Mouse (Mus musculus) olfactory bulb, adult 2 months (tissue): ENCODE results near the gene Stk25. TPM values are rescaled to one million over a fixed set of nuclear protein-coding genes. Genes with fewer than 3 reads are reported as not detected.

Experiments
- H3K27ac ChIP-seq: fragments of 200-500 bp; 2 replicates; pipeline ENCODE4 v1.5.1; 2012; ENCODE audit warnings: low read depth, low read length; ENCODE audit not compliant: insufficient read depth
- H3K4me1 ChIP-seq: fragments of 200-500 bp; 2 replicates; pipeline ENCODE4 v1.6.1; 2012; ENCODE audit warnings: low read length; ENCODE audit not compliant: control insufficient read depth, insufficient read depth
- H3K4me3 ChIP-seq: fragments of 200-500 bp; 2 replicates; pipeline ENCODE4 v1.5.1; 2012; ENCODE audit warnings: mild to moderate bottlenecking, low read depth, low read length, moderate library complexity; ENCODE audit not compliant: insufficient read depth
- CTCF ChIP-seq: fragments of 200-500 bp; IDR thresholded peaks from 2 replicates; pipeline ENCODE4 v1.5.1; 2012; ENCODE audit warnings: low read depth, mild to moderate bottlenecking, low read length, moderate library complexity; ENCODE audit not compliant: insufficient read depth
- POLR2A ChIP-seq: fragments of 200-500 bp; IDR thresholded peaks from 2 replicates; pipeline ENCODE4 v1.6.1; 2012; ENCODE audit warnings: mild to moderate bottlenecking, low read depth, low read length, moderate library complexity; ENCODE audit not compliant: insufficient read depth
- WGBS: fragments of 180-500 bp; shearing (Covaris S2); methylation state at CpG from one replicate; pipeline ENCODE4 v1.1.7; 2018; 5-methylcytosine and 5-hydroxymethylcytosine counted together
- polyA plus RNA-seq: library from polyadenylated mRNA; stranded (reverse); fragments of >200 nt; gene quantifications from 2 replicates; pipeline ENCODE4 v1.2.4, GENCODE M21; 2012; ENCODE audit warnings: low replicate concordance; ENCODE audit not compliant: missing spikeins, insufficient read depth, insufficient read length

Gene Stk25
- polyA plus RNA-seq, 1 experiment = not detected

DNA sequence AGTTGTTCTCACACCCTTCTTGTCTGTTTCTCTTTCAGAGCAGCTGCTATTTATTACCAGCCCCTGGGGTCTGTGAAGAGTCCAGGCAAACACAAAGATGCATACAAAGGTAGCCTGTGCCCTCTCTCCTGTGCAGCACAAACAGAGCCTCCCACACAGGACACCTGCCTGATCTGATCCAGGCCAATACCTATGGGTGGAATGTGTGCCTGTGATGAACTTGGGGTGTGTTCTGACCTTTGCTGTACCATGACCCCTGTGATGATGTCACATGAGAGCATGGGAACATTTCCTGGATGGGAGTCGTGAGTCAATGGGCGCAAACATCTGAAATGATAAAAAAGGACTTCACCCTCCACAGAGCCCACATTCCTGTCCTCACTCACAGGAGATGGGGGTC, 3.7 kb downstream of the Stk25 start:
- 75% methylated on average over 2 of the region's 2 CpGs for WGBS
- H3K4me3 ChIP-seq = no peak overlapping the region
- no peaks in the 10 kb centered on the region for H3K4me1 ChIP-seq
- no peak overlapping the region for H3K27ac ChIP-seq
- TF ChIP-seq CTCF (no peak), POLR2A (no peak)

DNA sequence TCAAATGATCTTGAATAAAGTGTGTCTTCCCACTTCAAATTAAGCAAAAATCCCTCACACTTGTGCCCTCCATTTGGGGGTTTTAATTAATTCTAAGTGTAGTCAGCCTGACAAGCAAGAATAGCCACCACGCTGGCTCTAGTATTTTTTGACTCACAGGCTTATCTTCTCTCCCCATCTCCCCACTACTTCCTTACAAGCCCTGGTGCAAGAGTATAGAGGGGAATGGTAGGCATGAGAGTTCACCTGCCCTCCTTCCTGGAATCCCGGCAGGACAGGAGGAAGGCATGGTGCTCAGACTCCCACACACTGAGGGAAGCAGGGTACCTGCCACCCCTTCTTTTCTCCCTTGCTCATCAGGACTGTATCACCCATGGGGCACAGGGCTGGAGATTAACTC, 4.2 kb downstream of the Stk25 start:
- H3K4me1 ChIP-seq = no peaks in the 10 kb centered on the region
- WGBS = 64% methylated on average over 2 of the region's 2 CpGs
- no peak overlapping the region for H3K27ac ChIP-seq
- TF ChIP-seq POLR2A (no peak), CTCF (no peak)
- no peak overlapping the region for H3K4me3 ChIP-seq

DNA sequence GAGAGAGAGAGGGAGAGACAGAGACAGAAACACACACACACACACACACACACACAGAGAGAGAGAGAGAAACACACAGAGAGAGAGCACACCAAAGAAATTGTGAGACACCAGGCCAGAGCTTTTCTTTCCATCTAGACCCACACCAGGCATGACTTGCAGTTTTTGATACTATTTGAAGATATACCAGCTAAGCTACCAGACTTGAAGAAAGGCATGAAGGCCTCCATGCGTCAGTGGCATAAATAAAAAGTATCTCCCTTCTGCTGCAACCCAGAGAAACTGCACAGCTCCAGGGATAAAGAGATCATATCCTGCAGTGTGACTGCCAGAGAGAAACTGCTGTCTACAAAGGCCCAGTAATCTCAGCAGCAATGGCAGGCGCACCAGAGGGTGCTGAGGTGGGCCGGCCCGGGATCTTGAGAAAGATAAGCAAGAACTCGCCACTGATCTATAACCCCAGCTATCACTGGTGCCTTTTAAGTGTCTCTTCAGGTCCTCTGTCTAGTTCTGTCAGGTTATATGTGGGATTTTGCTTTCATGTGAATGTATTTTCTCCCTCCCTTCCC, 8.8 kb downstream of the Stk25 start:
- H3K4me1 ChIP-seq = no peaks in the 10 kb centered on the region
- no peak overlapping the region for H3K27ac ChIP-seq
- WGBS = 77% methylated on average over 5 of the region's 5 CpGs
- no peak overlapping the region for H3K4me3 ChIP-seq
- TF ChIP-seq POLR2A (no peak), CTCF (no peak)

DNA sequence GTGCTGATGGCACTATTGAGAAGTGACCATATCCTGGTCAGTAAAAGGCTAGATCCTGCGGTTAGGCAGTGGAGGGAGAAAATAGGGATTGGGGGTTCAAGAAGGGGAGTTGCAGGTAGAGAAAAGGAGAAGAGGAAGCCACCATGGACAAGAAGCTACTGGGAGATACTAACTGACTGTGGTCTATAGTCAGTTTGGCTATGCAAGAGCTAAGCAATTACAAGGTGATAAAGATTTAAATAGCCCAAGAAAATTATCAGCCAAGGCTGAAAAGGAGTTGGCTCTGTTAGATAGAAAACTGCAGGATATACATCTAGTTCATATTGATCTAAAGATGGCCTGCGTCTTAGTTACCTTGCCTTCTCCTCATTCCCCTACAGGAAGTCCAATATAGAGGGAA, 15.8 kb downstream of the Stk25 start:
- Histone ChIP-seq H3K4me3 (no peak overlapping the region), H3K27ac (no peak overlapping the region), H3K4me1 (no peaks in the 10 kb centered on the region)
- whole genome bisulfite sequencing = 94% methylated on average over 2 of the region's 2 CpGs
- no peak for TF ChIP-seq POLR2A
- no peak for TF ChIP-seq CTCF

GRCm38 (mm10) chr1:93641978-93642377, 16.5 kb downstream of the Stk25 start:
- H3K4me3 ChIP-seq = no peak overlapping the region
- 94% methylated on average over 2 of the region's 2 CpGs for WGBS
- H3K4me1 ChIP-seq = no peaks in the 10 kb centered on the region
- H3K27ac ChIP-seq = no peak overlapping the region
- TF ChIP-seq POLR2A (no peak), CTCF (no peak)

- Histone ChIP-seq H3K4me3 (peak overlapping the region; percentile 56), H3K27ac (peak overlapping the region; percentile 95), H3K4me1 (peaks cover 5% of the 10 kb centered on the region; the same call in 1 of the 2 replicates)
- WGBS = 26% methylated on average over 7 of the region's 7 CpGs
- TF ChIP-seq CTCF = no peak
- no peak for TF ChIP-seq POLR2A
These were observed 22.1 kb downstream of the Stk25 start for GRCm38 (mm10) chr1:93636211-93636897.

DNA sequence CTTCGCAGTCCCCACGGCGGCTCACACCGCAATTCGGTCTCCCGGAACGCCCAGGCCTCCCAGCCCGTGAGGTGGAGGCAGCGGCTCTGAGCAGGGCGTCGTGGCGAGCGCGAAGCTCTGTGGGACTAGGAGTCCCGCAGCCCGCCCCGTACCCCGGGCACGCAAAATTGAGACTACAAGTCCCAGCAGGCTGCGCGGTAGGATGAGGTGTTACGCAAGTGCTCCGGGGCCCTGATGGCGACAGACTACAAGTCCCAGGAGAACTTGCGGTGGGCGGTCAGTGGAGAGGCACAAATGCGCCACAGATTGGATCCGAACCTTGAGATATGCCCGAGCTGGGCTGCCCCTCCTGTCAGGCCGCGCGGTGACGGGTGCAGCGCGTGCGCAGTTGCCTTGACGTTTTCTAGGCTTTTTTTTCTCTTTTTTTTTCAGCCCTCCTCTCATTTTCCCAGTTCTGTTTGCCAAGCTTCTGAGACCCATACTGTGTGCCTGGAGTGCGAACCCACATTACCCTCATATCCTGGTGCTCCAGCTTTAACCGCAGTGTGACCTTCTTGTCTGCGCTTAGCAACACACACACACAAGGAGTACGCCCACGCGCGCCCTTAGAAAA, 22.8 kb downstream of the Stk25 start:
- under 1% methylated on average over 44 of the region's 44 CpGs for WGBS
- H3K4me1 ChIP-seq = peaks cover 5% of the 10 kb centered on the region; the same call in 1 of the 2 replicates
- peak overlapping the region; percentile 95 for H3K27ac ChIP-seq
- TF ChIP-seq CTCF (no peak), POLR2A (peak; percentile 84)
- peak overlapping the region; percentile 66 for H3K4me3 ChIP-seq

- TF ChIP-seq POLR2A (no peak), CTCF (no peak)
- H3K27ac ChIP-seq = peak overlapping the region; percentile 32
- under 1% methylated on average over 58 of the region's 58 CpGs for WGBS
These were observed 23.3 kb downstream of the Stk25 start for GRCm38 (mm10) chr1:93635091-93635579.

DNA sequence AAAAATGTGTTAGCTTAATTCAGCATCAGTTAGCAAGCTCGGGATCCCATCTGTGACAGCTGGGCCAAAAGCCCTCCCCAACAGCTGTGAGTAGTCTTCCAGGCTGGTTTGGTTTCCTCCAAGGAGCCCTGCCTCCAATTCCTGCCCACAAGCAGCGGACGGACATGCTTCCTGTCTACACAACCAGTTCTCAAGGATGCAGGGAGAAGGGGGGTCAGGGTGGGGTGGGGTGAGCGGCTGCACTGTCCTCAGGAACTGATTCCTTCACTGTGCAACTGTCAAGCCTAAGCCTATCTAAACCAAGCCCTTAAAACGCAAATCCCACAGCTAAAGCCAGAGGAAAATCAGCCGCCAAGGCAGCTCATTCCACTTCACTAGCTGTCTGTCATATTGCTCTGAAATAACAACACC, 24.0 kb downstream of the Stk25 start:
- TF ChIP-seq CTCF (no peak), POLR2A (no peak)
- Histone ChIP-seq H3K4me3 (peak overlapping the region; percentile 66), H3K27ac (0 out of 2 replicates have a peak overlapping the region, but pooled peaks have one; percentile 32), H3K4me1 (peaks cover 5% of the 10 kb centered on the region; the same call in 1 of the 2 replicates)
- WGBS = 1% methylated on average over 6 of the region's 6 CpGs

More at GRCm38 (mm10) chr1:93635091-93635579, 23.3 kb downstream of the Stk25 start:
- H3K4me1 ChIP-seq = peaks cover 5% of the 10 kb centered on the region; the same call in 1 of the 2 replicates
- peak overlapping the region; percentile 66 for H3K4me3 ChIP-seq
